Mouse (Mus musculus) testis, adult 2 months (tissue): ENCODE results near the gene Ackr4.

Experiments
- CTCF ChIP-seq: fragments of 200-500 bp; IDR thresholded peaks from 2 replicates; pipeline ENCODE4 v1.5.1; 2012; ENCODE audit warnings: low read depth, mild to moderate bottlenecking, inconsistent platforms, low read length, moderate library complexity; ENCODE audit not compliant: control insufficient read depth, insufficient read depth, insufficient replicate concordance
- POLR2A ChIP-seq: fragments of 200-500 bp; IDR thresholded peaks from 2 replicates; pipeline ENCODE4 v1.6.1; 2012; ENCODE audit warnings: low read depth, mild to moderate bottlenecking, inconsistent platforms, low read length, moderate library complexity; ENCODE audit not compliant: control insufficient read depth

DNA sequence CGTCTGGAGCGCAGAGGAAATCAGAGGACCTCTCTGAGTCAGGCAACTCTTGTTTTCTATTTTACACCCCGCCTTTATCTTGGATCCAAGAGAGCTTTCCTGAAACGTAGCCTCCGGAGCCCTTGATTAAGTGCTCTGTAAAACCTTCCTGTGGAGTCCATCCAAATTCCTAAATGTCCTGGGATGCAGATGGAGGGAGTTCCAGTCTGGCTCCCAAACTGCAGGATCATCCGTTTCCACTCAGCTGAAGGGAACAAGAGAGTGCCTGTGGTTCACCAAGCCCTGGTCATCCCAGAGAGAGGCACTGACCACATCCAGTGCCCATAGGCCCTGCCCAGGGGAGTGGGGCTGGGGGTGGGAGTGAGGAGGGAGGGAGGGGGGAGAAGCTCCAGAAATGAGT is 24.4 kb downstream of the Ackr4 start:
- TF ChIP-seq POLR2A (no peak), CTCF (no peak)
